Mouse (Mus musculus) heart, adult 2 months (tissue): Measurements from ENCODE around the gene Dgke. TPM values are rescaled to one million over a fixed set of nuclear protein-coding genes. Genes with fewer than 3 reads are reported as not detected.

Experiments used
- DNase-seq, 2 experiments: peaks; one replicate each; pipeline ENCODE4 v3.0.0; 2021
- H3K27ac ChIP-seq: fragments of 200-600 bp; 2 replicates; pipeline ENCODE4 v1.8.1; 2022
- H3K27me3 ChIP-seq: fragments of 200-500 bp; 2 replicates; pipeline ENCODE4 v1.6.1; 2012; ENCODE audit warnings: mild to moderate bottlenecking, low read length, inconsistent platforms, mixed read lengths; ENCODE audit not compliant: control insufficient read depth, insufficient read depth
- H3K36me3 ChIP-seq: fragments of 200-500 bp; 2 replicates; pipeline ENCODE4 v1.6.1; 2012; ENCODE audit warnings: low read length, inconsistent platforms; ENCODE audit not compliant: control insufficient read depth, insufficient read depth
- H3K4me1 ChIP-seq: fragments of 200-500 bp; 2 replicates; pipeline ENCODE4 v1.6.1; 2011; ENCODE audit warnings: low read length; ENCODE audit not compliant: control insufficient read depth, insufficient read depth
- H3K4me3 ChIP-seq: fragments of 200-600 bp; 2 replicates; pipeline ENCODE4 v1.8.1; 2022
- H3K79me2 ChIP-seq: fragments of 200-500 bp; replicated peaks from 2 replicates; pipeline ENCODE4 v1.6.1; 2012; ENCODE audit warnings: mild to moderate bottlenecking, inconsistent platforms, low read length, moderate library complexity, mixed read lengths; ENCODE audit not compliant: control insufficient read depth, insufficient read depth
- H3K9ac ChIP-seq: fragments of 200-500 bp; 2 replicates; pipeline ENCODE4 v1.6.1; 2012; ENCODE audit warnings: low read depth, mild to moderate bottlenecking, control low read depth, inconsistent platforms, low read length, mixed read lengths
- CTCF ChIP-seq: fragments of 200-600 bp; IDR thresholded peaks from 2 replicates; pipeline ENCODE4 v1.8.1; 2022; ENCODE audit warnings: antibody characterized with exemption, mild to moderate bottlenecking, moderate library complexity
- EP300 ChIP-seq: fragments of 200-500 bp; IDR thresholded peaks from 2 replicates; pipeline ENCODE4 v1.6.1; 2011; ENCODE audit warnings: low read depth, low read length, control low read depth; ENCODE audit not compliant: insufficient read depth
- POLR2A ChIP-seq: fragments of 200-500 bp; IDR thresholded peaks from 2 replicates; pipeline ENCODE4 v1.6.1; 2011; ENCODE audit warnings: mild to moderate bottlenecking, low read depth, low read length, control low read depth; ENCODE audit not compliant: insufficient read depth
- WGBS: fragments of 180-500 bp; shearing (Covaris S2); methylation state at CpG from one replicate; pipeline ENCODE4 v1.1.7; 2018; 5-methylcytosine and 5-hydroxymethylcytosine counted together
- intact Hi-C: fragments of 180-260 bp; cut with DNase I; formaldehyde crosslinking; loops from one replicate; pipeline ENCODE4 v1.15.1; 2025
- polyA plus RNA-seq: library from polyadenylated mRNA; depleted of rRNA; stranded (reverse); fragments of >200 nt; gene quantifications from 2 replicates; pipeline ENCODE4 v1.2.3, GENCODE M21; 2012
- total RNA-seq, 2 experiments: library from RNA; stranded (reverse); gene quantifications; 2 replicates each; pipeline ENCODE4 v1.2.3; 2021

The Dgke gene
- total and polyA plus RNA-seq, 3 experiments: 5.6 to 12.4 (median 9.3) TPM

DNA sequence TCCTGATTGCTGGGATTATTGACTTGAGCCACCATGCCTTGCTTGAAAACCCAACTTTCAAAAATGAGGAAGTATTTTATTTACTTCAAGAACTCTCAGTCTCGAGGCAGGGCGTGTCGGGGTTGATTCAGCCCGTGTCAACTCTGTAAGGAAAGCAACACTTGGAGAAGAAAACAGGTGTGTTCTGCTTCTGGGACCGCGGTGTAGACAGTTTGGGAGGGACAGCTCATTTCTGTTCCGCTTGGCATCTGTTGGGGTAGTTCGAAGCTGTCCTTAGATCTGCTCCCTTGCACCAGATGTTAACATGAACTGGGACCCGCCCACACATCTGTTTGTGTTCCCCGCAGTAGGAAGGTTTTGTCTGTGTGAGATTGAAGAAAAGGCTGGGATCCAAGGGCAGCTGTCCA, 38.7 kb downstream of the Dgke start:
- Histone ChIP-seq H3K27ac (peak overlapping the region; percentile 74), H3K36me3 (no peaks in the 10 kb centered on the region), H3K9ac (no peak overlapping the region), H3K4me3 (no peak overlapping the region), H3K4me1 (peaks cover 26% of the 10 kb centered on the region), H3K27me3 (no peaks in the 10 kb centered on the region), H3K79me2 (no peaks in the 10 kb centered on the region)
- intact Hi-C loops: loop anchor here (1.0 to 2.0 kb wide), 2 partner anchors 29 to 33 kb away; partner anchors contain the start of gene Trim25
- TF ChIP-seq EP300 (peak; percentile 68; the same call in 1 of the 2 replicates), POLR2A (no peak)
- WGBS: 39% methylated on average over 10 of the region's 10 CpGs
- peak; percentile 69 to 72 for DNase-seq

DNA sequence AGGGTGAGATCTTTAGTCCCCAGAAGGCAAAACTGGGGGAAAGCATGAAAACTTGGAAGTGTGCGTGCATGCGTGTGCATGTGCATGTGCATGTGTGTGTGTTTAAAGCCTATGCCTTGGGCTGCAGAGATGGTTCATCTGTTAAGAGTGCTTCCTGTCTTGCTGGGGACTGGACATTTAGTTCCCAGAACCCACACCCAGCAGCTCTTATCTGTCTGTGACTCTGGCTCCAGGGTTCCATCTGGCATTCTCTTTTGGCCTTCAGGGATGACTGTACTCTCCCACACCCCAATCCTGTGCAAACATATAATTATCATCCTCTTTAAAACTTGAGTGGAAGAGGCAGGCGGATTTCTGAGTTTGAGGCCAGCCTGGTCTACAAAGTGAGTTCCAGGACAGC, 40.5 kb downstream of the Dgke start:
- no peak for TF ChIP-seq CTCF
- peak; percentile 87 for TF ChIP-seq EP300
- H3K27me3 ChIP-seq: no peaks in the 10 kb centered on the region
- peak overlapping the region; percentile 86 for H3K27ac ChIP-seq
- no peaks in the 10 kb centered on the region for H3K79me2 ChIP-seq
- H3K4me3 ChIP-seq: no peak overlapping the region
- peaks cover 30% of the 10 kb centered on the region for H3K4me1 ChIP-seq
- peaks cover 2% of the 10 kb centered on the region; the same call in 1 of the 2 replicates for H3K36me3 ChIP-seq
- intact Hi-C loops: no loop called here
- WGBS: 61% methylated on average over 3 of the region's 3 CpGs
- H3K9ac ChIP-seq: no peak overlapping the region
- DNase-seq: peak in 1 of 2 experiments; percentile 44

GRCm38 (mm10) chr11:89025603-89026002, 41.0 kb downstream of the Dgke start:
- WGBS: 74% methylated on average over 3 of the region's 3 CpGs
- H3K79me2 ChIP-seq: no peaks in the 10 kb centered on the region
- H3K4me1 ChIP-seq: peaks cover 30% of the 10 kb centered on the region
- no peaks in the 10 kb centered on the region for H3K27me3 ChIP-seq
- intact Hi-C loops: no loop called here
- DNase-seq: peak in 1 of 2 experiments; percentile 14
- H3K4me3 ChIP-seq: no peak overlapping the region
- peak overlapping the region; percentile 86 for H3K27ac ChIP-seq
- H3K9ac ChIP-seq: no peak overlapping the region
- peaks cover 2% of the 10 kb centered on the region; the same call in 1 of the 2 replicates for H3K36me3 ChIP-seq
- TF ChIP-seq EP300 (0 out of 2 replicates have a peak, but pooled peaks have one; percentile 25), CTCF (no peak), POLR2A (no peak)

GRCm38 (mm10) chr11:89024181-89024881, 42.3 kb downstream of the Dgke start:
- intact Hi-C loops: loop anchor here (1.0 kb wide), 1 partner anchor 28 kb away; no protein-coding TSS in a partner anchor
- DNase-seq: peak; percentile 83 to 88
- TF ChIP-seq POLR2A: peak; percentile 20; the same call in 1 of the 2 replicates
- no peak for TF ChIP-seq CTCF
- TF ChIP-seq EP300: peak; percentile 50; the same call in 1 of the 2 replicates
- Histone ChIP-seq H3K4me1 (peaks cover 32% of the 10 kb centered on the region), H3K9ac (no peak overlapping the region), H3K4me3 (no peak overlapping the region; the same call in 1 of the 2 replicates), H3K27me3 (no peaks in the 10 kb centered on the region), H3K36me3 (peaks cover 2% of the 10 kb centered on the region; the same call in 1 of the 2 replicates), H3K79me2 (no peaks in the 10 kb centered on the region), H3K27ac (peak overlapping the region; percentile 86)
- WGBS: 19% methylated on average over 11 of the region's 11 CpGs

DNA sequence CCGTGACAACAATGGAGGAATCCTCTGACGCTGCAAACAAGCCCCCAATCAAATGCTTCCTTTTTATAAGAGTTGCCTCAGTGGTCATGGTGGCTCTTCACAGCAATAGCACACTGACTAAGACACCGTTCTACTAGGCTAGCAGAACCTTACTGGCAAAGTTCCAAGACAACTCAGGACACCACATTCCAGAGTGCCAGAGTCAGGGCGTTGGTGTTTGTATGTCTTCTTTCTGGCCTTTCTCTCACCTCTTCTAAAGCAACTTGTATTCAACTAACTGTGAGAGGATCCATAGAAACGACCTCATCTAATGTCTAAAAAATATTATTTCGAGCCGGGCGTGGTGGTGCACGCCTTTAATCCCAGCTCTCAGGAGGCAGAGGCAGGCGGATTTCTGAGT, 43.2 kb downstream of the Dgke start:
- H3K9ac ChIP-seq: no peak overlapping the region
- peaks cover 27% of the 10 kb centered on the region for H3K4me1 ChIP-seq
- no peak for DNase-seq
- H3K79me2 ChIP-seq: no peaks in the 10 kb centered on the region
- no peak overlapping the region for H3K4me3 ChIP-seq
- 63% methylated on average over 10 of the region's 10 CpGs for WGBS
- H3K27ac ChIP-seq: peak overlapping the region; percentile 75
- H3K27me3 ChIP-seq: no peaks in the 10 kb centered on the region
- intact Hi-C loops: loop anchor here (2.0 kb wide), 1 partner anchor 21 kb away; no protein-coding TSS in a partner anchor
- TF ChIP-seq CTCF (no peak), EP300 (no peak), POLR2A (no peak)
- H3K36me3 ChIP-seq: peaks cover 2% of the 10 kb centered on the region; the same call in 1 of the 2 replicates

DNA sequence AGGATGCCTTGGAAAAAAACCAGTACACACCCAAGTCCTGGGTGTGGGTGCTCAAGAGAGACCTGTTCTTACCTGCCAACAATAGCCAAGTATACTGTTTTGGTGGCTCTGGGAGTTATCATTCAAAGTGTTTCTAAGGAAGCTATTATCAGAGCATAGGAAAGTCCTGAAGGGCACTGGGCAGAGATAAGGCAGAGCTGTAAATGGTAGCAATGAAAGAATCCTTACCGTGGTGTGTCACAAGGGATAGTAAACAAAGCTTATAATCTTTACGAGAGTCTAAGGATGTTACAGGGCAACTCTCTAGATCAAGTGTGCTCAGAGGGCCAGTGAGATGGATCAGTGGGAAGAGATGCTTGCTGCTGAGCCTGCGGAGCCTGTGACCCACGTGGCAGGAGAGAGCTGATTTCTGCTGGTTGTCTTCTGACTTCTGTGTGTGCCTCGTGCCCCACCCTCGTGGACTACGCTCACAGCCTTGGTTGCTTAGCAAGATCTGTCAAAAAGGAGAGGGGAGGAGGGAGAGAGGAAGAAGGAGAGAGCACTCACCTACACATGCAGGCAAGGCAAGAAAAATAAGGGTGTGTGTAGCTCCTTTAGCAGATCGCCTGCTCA, 44.4 kb downstream of the Dgke start:
- no peak overlapping the region for H3K4me3 ChIP-seq
- no peaks in the 10 kb centered on the region for H3K79me2 ChIP-seq
- intact Hi-C loops: loop anchor here (2.0 kb wide), 1 partner anchor 19 kb away; no protein-coding TSS in a partner anchor
- H3K4me1 ChIP-seq: peaks cover 23% of the 10 kb centered on the region
- no peak overlapping the region; the same call in 1 of the 2 replicates for H3K27ac ChIP-seq
- no peaks in the 10 kb centered on the region for H3K27me3 ChIP-seq
- peak in 1 of 2 experiments; percentile 15 for DNase-seq
- TF ChIP-seq CTCF (no peak), EP300 (no peak), POLR2A (no peak)
- WGBS: 47% methylated on average over 8 of the region's 8 CpGs
- no peak overlapping the region for H3K9ac ChIP-seq
- H3K36me3 ChIP-seq: peaks cover 2% of the 10 kb centered on the region; the same call in 1 of the 2 replicates
